Mouse (Mus musculus) CH12.LX (cell line): Measurements from ENCODE around the gene Gne. TPM values are rescaled to one million over a fixed set of nuclear protein-coding genes. Genes with fewer than 3 reads are reported as not detected.

ENCODE experiments used
- DNase-seq: peaks from one replicate; pipeline ENCODE4 v3.0.0-alpha.2; 2013; ENCODE audit errors: extremely low read depth
- H3K27ac ChIP-seq: 2 replicates; pipeline ENCODE4 v1.5.1; 2012; ENCODE audit warnings: low read depth, mild to moderate bottlenecking, control low read depth, moderate library complexity; ENCODE audit not compliant: insufficient read depth
- H3K27me3 ChIP-seq: replicated peaks from 2 replicates; pipeline ENCODE3; 2012; ENCODE audit warnings: inconsistent platforms
- H3K36me3 ChIP-seq, 2 experiments: replicated peaks in 1 of 2; 2 replicates each; pipeline versions ENCODE3 to v1.6.1; 2012; ENCODE audit warnings: inconsistent platforms in 1 of 2, low read length in 1 of 2, mild to moderate bottlenecking in 1 of 2, mixed read lengths in 1 of 2, moderate library complexity in 1 of 2; ENCODE audit not compliant: control insufficient read depth in 1 of 2, insufficient read depth in 1 of 2
- H3K4me1 ChIP-seq, 2 experiments: 2 replicates each; pipeline ENCODE4 v1.6.1; 2012; ENCODE audit warnings: inconsistent platforms in 1 of 2, moderate library complexity in 1 of 2; ENCODE audit not compliant: insufficient read depth in 2 of 2, control insufficient read depth in 1 of 2
- H3K4me2 ChIP-seq: 2 replicates; pipeline ENCODE4 v1.6.1; 2012; ENCODE audit warnings: low read depth, mild to moderate bottlenecking, control low read depth; ENCODE audit not compliant: poor library complexity, insufficient read depth, severe bottlenecking
- H3K4me3 ChIP-seq, 3 experiments: fragments of 150-350 bp in 1 of 3; sonication (generic) in 1 of 3; replicated peaks in 1 of 3; 2 replicates each; pipeline versions ENCODE3 to v1.5.1; 2011 to 2012; ENCODE audit warnings: low read depth in 2 of 3, low read length in 2 of 3, mild to moderate bottlenecking in 2 of 3, moderate library complexity in 2 of 3, control low read depth in 1 of 3, improper control_type of control experiment in 1 of 3, inconsistent platforms in 1 of 3, mixed read lengths in 1 of 3; ENCODE audit not compliant: poor library complexity in 1 of 3
- H3K79me2 ChIP-seq: replicated peaks from 2 replicates; pipeline ENCODE4 v1.6.1; 2012; ENCODE audit warnings: mild to moderate bottlenecking, moderate library complexity; ENCODE audit not compliant: control insufficient read depth, poor library complexity, insufficient read depth, severe bottlenecking; ENCODE audit errors: extremely low read depth
- H3K9ac ChIP-seq: 2 replicates; pipeline ENCODE4 v1.6.1; 2012; ENCODE audit warnings: low read depth, mild to moderate bottlenecking, control low read depth, moderate library complexity; ENCODE audit not compliant: insufficient read depth
- H3K9me3 ChIP-seq: replicated peaks from 2 replicates; pipeline ENCODE3; 2012; ENCODE audit warnings: low read length, inconsistent platforms, mixed read lengths
- CHD1 ChIP-seq: IDR thresholded peaks from 2 replicates; pipeline ENCODE4 v1.6.1; 2012; ENCODE audit warnings: low read depth, low read length, improper control_type of control experiment, inconsistent platforms
- ELF1 ChIP-seq: IDR thresholded peaks from 2 replicates; pipeline ENCODE4 v1.6.1; 2014; ENCODE audit warnings: low read depth, mild to moderate bottlenecking, inconsistent platforms, low read length, improper control_type of control experiment
- EP300 ChIP-seq: IDR thresholded peaks from 2 replicates; pipeline ENCODE4 v1.6.1; 2011; ENCODE audit warnings: low read length, improper control_type of control experiment
- GABPA ChIP-seq: IDR thresholded peaks from 2 replicates; pipeline ENCODE4 v1.6.1; 2012; ENCODE audit warnings: low read depth, low read length, improper control_type of control experiment, inconsistent platforms; ENCODE audit not compliant: insufficient replicate concordance
- HCFC1 ChIP-seq: IDR thresholded peaks from 2 replicates; pipeline ENCODE4 v1.6.1; 2012; ENCODE audit warnings: low read depth, mild to moderate bottlenecking, inconsistent platforms, low read length, improper control_type of control experiment
- IRF4 ChIP-seq: IDR thresholded peaks from 2 replicates; pipeline ENCODE4 v1.6.1; 2014; ENCODE audit warnings: low read depth, mild to moderate bottlenecking, inconsistent platforms, low read length, improper control_type of control experiment
- KAT2A ChIP-seq: IDR thresholded peaks from 2 replicates; pipeline ENCODE4 v1.6.1; 2012; ENCODE audit warnings: low read length, improper control_type of control experiment, inconsistent platforms; ENCODE audit not compliant: insufficient replicate concordance
- MAX ChIP-seq: IDR thresholded peaks from 2 replicates; pipeline ENCODE4 v1.6.1; 2011; ENCODE audit warnings: low read length, improper control_type of control experiment
- MEF2A ChIP-seq: IDR thresholded peaks from 2 replicates; pipeline ENCODE4 v1.6.1; 2014; ENCODE audit warnings: low read depth, mild to moderate bottlenecking, inconsistent platforms, low read length, improper control_type of control experiment, borderline replicate concordance
- MYC ChIP-seq: IDR thresholded peaks from 2 replicates; pipeline ENCODE4 v1.6.1; 2011; ENCODE audit warnings: low read depth, mild to moderate bottlenecking, improper control_type of control experiment, low read length
- NELFE ChIP-seq: IDR thresholded peaks from 2 replicates; pipeline ENCODE4 v1.6.1; 2011; ENCODE audit warnings: low read depth, low read length, improper control_type of control experiment
- NRF1 ChIP-seq: IDR thresholded peaks from 2 replicates; pipeline ENCODE4 v1.6.1; 2014; ENCODE audit warnings: low read depth, mild to moderate bottlenecking, inconsistent platforms, low read length, improper control_type of control experiment, moderate library complexity
- PAX5 ChIP-seq: IDR thresholded peaks from 2 replicates; pipeline ENCODE4 v1.6.1; 2012; ENCODE audit warnings: low read length, inconsistent platforms, mixed read lengths
- POLR2AphosphoS2 ChIP-seq: IDR thresholded peaks from 2 replicates; pipeline ENCODE4 v1.6.1; 2011; ENCODE audit warnings: low read depth, low read length, improper control_type of control experiment
- RAD21 ChIP-seq: IDR thresholded peaks from 2 replicates; pipeline ENCODE4 v1.6.1; 2011; ENCODE audit warnings: low read depth, mild to moderate bottlenecking, low read length, improper control_type of control experiment, moderate library complexity
- SIN3A ChIP-seq: IDR thresholded peaks from 2 replicates; pipeline ENCODE4 v1.6.1; 2012; ENCODE audit warnings: low read length, improper control_type of control experiment, inconsistent platforms
- SMC3 ChIP-seq: IDR thresholded peaks from 2 replicates; pipeline ENCODE4 v1.6.1; 2011; ENCODE audit warnings: low read depth, low read length, improper control_type of control experiment
- TCF12 ChIP-seq: IDR thresholded peaks from 2 replicates; pipeline ENCODE4 v1.6.1; 2014; ENCODE audit warnings: low read depth, mild to moderate bottlenecking, inconsistent platforms, low read length, improper control_type of control experiment
- UBTF ChIP-seq: IDR thresholded peaks from 2 replicates; pipeline ENCODE4 v1.6.1; 2012; ENCODE audit warnings: low read depth, mild to moderate bottlenecking, inconsistent platforms, low read length, improper control_type of control experiment, moderate library complexity
- USF1 ChIP-seq: IDR thresholded peaks from 2 replicates; pipeline ENCODE4 v1.6.1; 2014; ENCODE audit warnings: low read depth, mild to moderate bottlenecking, inconsistent platforms, low read length, improper control_type of control experiment
- USF2 ChIP-seq: conservative IDR thresholded peaks from 2 replicates; pipeline ENCODE4 v1.6.1; 2011; ENCODE audit warnings: low read depth, low read length, improper control_type of control experiment
- ZC3H11A ChIP-seq: IDR thresholded peaks from 2 replicates; pipeline ENCODE4 v1.6.1; 2012; ENCODE audit warnings: low read depth, mild to moderate bottlenecking, inconsistent platforms, low read length, improper control_type of control experiment
- ZKSCAN1 ChIP-seq: IDR thresholded peaks from 2 replicates; pipeline ENCODE4 v1.6.1; 2012; ENCODE audit warnings: low read depth, inconsistent platforms, low read length, improper control_type of control experiment, borderline replicate concordance
- ZMIZ1 ChIP-seq: IDR thresholded peaks from 2 replicates; pipeline ENCODE4 v1.6.1; 2012; ENCODE audit warnings: low read depth, mild to moderate bottlenecking, inconsistent platforms, low read length, improper control_type of control experiment
- ZNF384 ChIP-seq: IDR thresholded peaks from 2 replicates; pipeline ENCODE4 v1.6.1; 2012; ENCODE audit warnings: low read depth, low read length, improper control_type of control experiment, inconsistent platforms
- dilution Hi-C: fragments of 300-500 bp; cut with MboI; formaldehyde crosslinking; loops from 2 replicates; pipeline ENCODE4 v1.14.3; 2020; ENCODE audit warnings: low sequenced_read_pairs; ENCODE audit not compliant: extremely low pct_unique_long_range_greater_than_20kb, extremely low pct_ligation_motif_present
- in situ Hi-C: fragments of 300-500 bp; cut with MboI; formaldehyde crosslinking; loops from 3 replicates; pipeline ENCODE4 v1.14.3; 2019; ENCODE audit warnings: low sequenced_read_pairs, low pct_ligation_motif_present, low pct_unique_long_range_greater_than_20kb, mixed read lengths
- polyA plus RNA-seq: library from polyadenylated mRNA; unstranded; fragments of >175 nt; gene quantifications from 2 replicates; pipeline ENCODE4 v1.2.1, GENCODE M21; 2012; ENCODE audit warnings: low read depth; ENCODE audit not compliant: insufficient read length
- total RNA-seq, 2 experiments: library from RNA; depleted of rRNA; stranded (reverse); fragments of 300-350 nt in 1 of 2; fragments of >200 nt in 1 of 2; gene quantifications; 2 replicates each; pipeline ENCODE4 v1.2.3; 2012 to 2014

Gene Gne
- total and polyA plus RNA-seq, 3 experiments = 34.4 to 37.1 (median 35.3) TPM

- peaks cover 35 to 77% of the 10 kb centered on the region in 2 experiments for H3K36me3 ChIP-seq
- H3K9me3 ChIP-seq = no peaks in the 10 kb centered on the region
- no peak overlapping the region for H3K27ac ChIP-seq
- in situ Hi-C loops = no loop called here
- no peaks in the 10 kb centered on the region for H3K27me3 ChIP-seq
- H3K9ac ChIP-seq = no peak overlapping the region
- no peak overlapping the region for H3K4me2 ChIP-seq
- H3K4me1 ChIP-seq = peaks cover 5 to 39% of the 10 kb centered on the region in 2 experiments; a peak in 3 of 4 replicates
- no peaks in the 10 kb centered on the region for H3K79me2 ChIP-seq
- dilution Hi-C loops = no loop called here
- peak; percentile 29 for DNase-seq
- TF ChIP-seq KAT2A (no peak), IRF4 (no peak), POLR2AphosphoS2 (no peak), PAX5 (no peak), MAX (no peak), CHD1 (no peak), SIN3A (no peak), SMC3 (no peak)
- peak overlapping the region in 1 of 3 experiments; percentile 1 for H3K4me3 ChIP-seq
Measured at GRCm38 (mm10) chr4:44049812-44050211, 34.2 kb downstream of the Gne start.

- no peak overlapping the region for H3K4me2 ChIP-seq
- H3K4me1 ChIP-seq = peaks cover 11 to 55% of the 10 kb centered on the region in 2 experiments
- H3K4me3 ChIP-seq = no peak overlapping the region
- dilution Hi-C loops (no loop called here), in situ Hi-C loops (no loop called here)
- no peaks in the 10 kb centered on the region for H3K9me3 ChIP-seq
- peak overlapping the region; percentile 17; the same call in 1 of the 2 replicates for H3K27ac ChIP-seq
- no peak for DNase-seq
- no peaks in the 10 kb centered on the region for H3K27me3 ChIP-seq
- peaks cover 36 to 64% of the 10 kb centered on the region in 2 experiments for H3K36me3 ChIP-seq
- TF ChIP-seq USF1 (no peak), UBTF (no peak)
- H3K9ac ChIP-seq = no peak overlapping the region
- no peaks in the 10 kb centered on the region for H3K79me2 ChIP-seq
Measured at GRCm38 (mm10) chr4:44046066-44046465, 37.9 kb downstream of the Gne start.

DNA sequence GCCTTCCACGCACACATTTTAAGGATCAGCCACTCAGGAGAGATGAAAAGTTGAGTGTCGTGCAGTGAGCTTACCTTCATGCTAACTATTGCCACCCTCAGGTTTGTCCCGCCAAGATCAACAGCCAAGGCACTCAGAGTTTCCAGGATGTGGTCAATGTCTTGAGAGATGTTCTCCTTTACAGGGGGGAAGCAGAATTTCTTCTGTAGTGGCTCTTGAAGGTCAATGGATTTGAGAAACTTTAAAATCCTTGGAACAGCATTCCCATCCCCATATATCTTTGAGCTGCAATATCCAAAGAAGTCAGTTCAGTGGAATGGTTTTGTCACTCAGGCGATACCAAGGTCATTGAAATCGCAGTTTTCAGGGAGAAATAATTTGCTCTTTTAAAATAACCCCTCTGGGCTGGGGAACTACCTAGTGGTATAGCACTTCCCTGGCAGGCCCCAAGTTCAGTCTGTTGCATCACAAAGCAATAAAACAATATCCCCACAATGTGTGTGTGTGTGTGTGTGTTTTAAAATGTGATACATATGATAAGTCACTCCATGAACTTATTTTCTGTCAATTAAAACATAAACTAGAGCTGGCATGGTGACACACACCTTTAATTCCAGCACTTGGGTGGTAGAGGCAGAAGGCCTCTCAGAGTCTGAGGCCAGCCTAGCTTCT lies 39.2 kb downstream of the Gne start:
- dilution Hi-C loops = no loop called here
- DNase-seq = peak; percentile 91
- peaks cover 42 to 67% of the 10 kb centered on the region in 2 experiments for H3K36me3 ChIP-seq
- TF ChIP-seq CHD1 (peak; percentile 64; the same call in 1 of the 2 replicates), NRF1 (no peak), USF2 (no peak), ZKSCAN1 (no peak), EP300 (peak; percentile 86), HCFC1 (peak; percentile 8; the same call in 1 of the 2 replicates), PAX5 (no peak), MYC (no peak), ZMIZ1 (no peak), TCF12 (no peak), GABPA (no peak), RAD21 (no peak), ZC3H11A (no peak), ELF1 (no peak), ZNF384 (no peak), NELFE (no peak), MEF2A (no peak; the same call in 1 of the 2 replicates), POLR2AphosphoS2 (no peak), USF1 (no peak)

More for the DNA sequence above, 39.2 kb downstream of the Gne start:
- no peak overlapping the region for H3K4me3 ChIP-seq
- H3K9me3 ChIP-seq = no peaks in the 10 kb centered on the region
- H3K79me2 ChIP-seq = no peaks in the 10 kb centered on the region
- in situ Hi-C loops = no loop called here
- H3K27ac ChIP-seq = peak overlapping the region; percentile 81
- peaks cover 11 to 43% of the 10 kb centered on the region in 2 experiments for H3K4me1 ChIP-seq
- no peak overlapping the region for H3K9ac ChIP-seq
- peak overlapping the region; percentile 6; the same call in 1 of the 2 replicates for H3K4me2 ChIP-seq
- H3K27me3 ChIP-seq = no peaks in the 10 kb centered on the region
